ENCODE assay signal across 19 mouse cellular contexts in genomic region chr17:15406576-15406975, GRCm38 (mm10).
"Had no signal": no experiment of that assay in that cellular context is flagged by ENCODE, and none has a peak within 500 bp of the region (broad histone marks: within the 10 kb centered on the region; RNA-seq: fewer than 3 reads in every experiment).

No protein-coding gene starts in this region.

- ATAC-seq: liver, embryonic 12.5 days; midbrain, embryonic 15.5 days had no signal

- H3K27me3 ChIP-seq: liver, embryonic 12.5 days; midbrain, embryonic 12.5 days; midbrain, embryonic 15.5 days; neural tube, embryonic 13.5 days; neural tube, embryonic 15.5 days had no signal

- H3K4me1 ChIP-seq: liver, embryonic 12.5 days; midbrain, embryonic 12.5 days; midbrain, embryonic 15.5 days; neural tube, embryonic 13.5 days; neural tube, embryonic 15.5 days had no signal

- H3K4me2 ChIP-seq: liver, embryonic 12.5 days; lung, embryonic 14.5 days; midbrain, embryonic 12.5 days; midbrain, embryonic 15.5 days; neural tube, embryonic 13.5 days; neural tube, embryonic 15.5 days had no signal

- H3K9me3 ChIP-seq: liver, embryonic 12.5 days; midbrain, embryonic 12.5 days; midbrain, embryonic 15.5 days; neural tube, embryonic 13.5 days; neural tube, embryonic 15.5 days had no signal

- H3K9ac ChIP-seq: liver, embryonic 12.5 days; liver, embryonic 14.5 days; lung, embryonic 14.5 days; midbrain, embryonic 12.5 days; midbrain, embryonic 15.5 days; neural tube, embryonic 13.5 days; neural tube, embryonic 15.5 days had no signal

- H3K4me3 ChIP-seq: liver, embryonic 12.5 days; midbrain, embryonic 12.5 days; midbrain, embryonic 15.5 days; myocyte; neural tube, embryonic 13.5 days; neural tube, embryonic 15.5 days had no signal

- H3K27ac ChIP-seq: liver, embryonic 12.5 days; liver, embryonic 14.5 days; midbrain, embryonic 12.5 days; midbrain, embryonic 15.5 days; neural tube, embryonic 13.5 days; neural tube, embryonic 15.5 days had no signal

- DNase-seq: lung, adult 18-20 months; lung, embryonic 14.5 days; lung, postnatal 10 days; lung, postnatal 4 days; retina, postnatal 1 day; right cerebral cortex, adult 18-20 months; right cerebral cortex, postnatal 25 days; right cerebral cortex, postnatal 4 days; spleen, adult 18-20 months; thymus, adult 18-20 months; thymus, postnatal 14 days; thymus, postnatal 36 days had no signal
